Mouse (Mus musculus) forelimb bud, embryonic 11.5 days (tissue): ENCODE data around the gene Cd80.

Source experiments
- DNase-seq: peaks from one replicate; pipeline ENCODE4 v3.0.0-alpha.2; 2012; ENCODE audit warnings: low read depth, low spot score

Gene Cd80

GRCm38 (mm10) chr16:38448458-38448857, 6.9 kb upstream of the Cd80 start:
- DNase-seq, result no peak

GRCm38 (mm10) chr16:38450707-38451106, 4.7 kb upstream of the Cd80 start:
- DNase-seq, result no peak

GRCm38 (mm10) chr16:38451421-38452205, 3.7 kb upstream of the Cd80 start:
- peak; percentile 34 for DNase-seq

- peak; percentile 80 for DNase-seq
Measured at GRCm38 (mm10) chr16:38452442-38453202, 2.7 kb upstream of the Cd80 start, which contains the start of gene Adprh. TSS of gene Adprh (minus strand) at chr16:38452703.

- no peak for DNase-seq
Measured at GRCm38 (mm10) chr16:38453203-38453553, 2.2 kb upstream of the Cd80 start.

GRCm38 (mm10) chr16:38453952-38454351, 1.4 kb upstream of the Cd80 start:
- no peak for DNase-seq

GRCm38 (mm10) chr16:38454533-38455254, 667 bp upstream of the Cd80 start:
- no peak for DNase-seq

GRCm38 (mm10) chr16:38456812-38457567, 1.6 kb downstream of the Cd80 start:
- DNase-seq, result no peak

- DNase-seq, result no peak
Measured at GRCm38 (mm10) chr16:38458600-38459280, 3.4 kb downstream of the Cd80 start.

GRCm38 (mm10) chr16:38459990-38460389, 4.6 kb downstream of the Cd80 start:
- DNase-seq, result no peak

- no peak for DNase-seq
Measured at GRCm38 (mm10) chr16:38461749-38462148, 6.4 kb downstream of the Cd80 start.

- no peak for DNase-seq
Measured at GRCm38 (mm10) chr16:38462161-38462560, 6.8 kb downstream of the Cd80 start.

GRCm38 (mm10) chr16:38463305-38463704, 7.9 kb downstream of the Cd80 start:
- no peak for DNase-seq

GRCm38 (mm10) chr16:38466089-38466488, 10.7 kb downstream of the Cd80 start:
- no peak for DNase-seq

GRCm38 (mm10) chr16:38467091-38467916, 11.9 kb downstream of the Cd80 start:
- no peak for DNase-seq

- DNase-seq, result no peak
Measured at GRCm38 (mm10) chr16:38467917-38468705, 12.8 kb downstream of the Cd80 start.

- no peak for DNase-seq
Measured at GRCm38 (mm10) chr16:38468706-38469018, 13.3 kb downstream of the Cd80 start.

- DNase-seq, result no peak
Measured at GRCm38 (mm10) chr16:38469437-38469836, 14.1 kb downstream of the Cd80 start.

- no peak for DNase-seq
Measured at GRCm38 (mm10) chr16:38471697-38472506, 16.5 kb downstream of the Cd80 start.
